Mouse (Mus musculus) small intestine, adult 10 weeks (tissue): ENCODE measurements around the gene Slc24a3. TPM values are rescaled to one million over a fixed set of nuclear protein-coding genes. Genes with fewer than 3 reads are reported as not detected.

Source experiments
- polyA plus RNA-seq: library from polyadenylated mRNA; stranded (reverse); fragments of 350-450 nt; fragmentation: Illumina TruSeq; extraction: RNeasy Lipid Tissue Mini Kit (QIAGEN cat#74804); gene quantifications from one replicate; pipeline ENCODE4 v1.2.3, GENCODE M21; 2014; ENCODE audit warnings: low replicate concordance

Gene Slc24a3
- polyA plus RNA-seq = 5.6 TPM

DNA sequence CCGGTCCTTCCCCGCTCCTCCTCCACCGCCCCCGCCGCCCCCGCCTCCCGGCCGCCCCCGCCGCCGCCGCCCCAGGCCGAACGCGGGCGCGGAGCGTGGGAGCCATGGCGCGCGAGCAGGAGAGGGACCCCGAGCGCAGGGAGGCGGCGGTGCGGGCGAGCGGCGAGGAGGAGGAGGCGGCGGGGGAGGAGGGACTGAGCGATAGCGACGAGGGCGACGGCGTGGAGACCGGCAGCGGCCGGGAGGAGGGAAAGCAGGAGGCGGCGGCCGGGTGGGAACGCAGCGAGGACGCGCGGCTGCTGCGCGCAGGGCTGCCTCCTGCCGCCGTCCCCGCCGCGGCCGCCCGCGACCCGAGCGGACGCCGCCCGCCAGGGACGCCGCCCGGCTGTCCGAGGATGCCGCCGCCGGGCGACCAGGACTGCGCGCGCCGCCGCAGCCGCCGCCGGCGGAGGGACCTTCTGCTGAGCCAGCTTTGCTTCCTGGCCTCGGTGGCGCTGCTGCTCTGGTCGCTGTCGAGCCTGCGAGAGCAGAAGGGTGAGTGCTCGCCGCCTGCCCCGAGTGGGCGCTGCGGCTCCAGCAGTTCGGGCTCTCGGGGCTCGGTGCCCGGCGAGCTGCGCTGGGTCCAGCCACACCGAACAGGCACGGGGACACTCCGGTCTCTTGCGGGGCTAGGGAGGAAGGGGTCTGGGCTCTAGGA lies at the start of gene Slc24a3:
Gene Slc24a3, plus strand, starts transcription at position 91 of the 697 bp plus-strand sequence.

DNA sequence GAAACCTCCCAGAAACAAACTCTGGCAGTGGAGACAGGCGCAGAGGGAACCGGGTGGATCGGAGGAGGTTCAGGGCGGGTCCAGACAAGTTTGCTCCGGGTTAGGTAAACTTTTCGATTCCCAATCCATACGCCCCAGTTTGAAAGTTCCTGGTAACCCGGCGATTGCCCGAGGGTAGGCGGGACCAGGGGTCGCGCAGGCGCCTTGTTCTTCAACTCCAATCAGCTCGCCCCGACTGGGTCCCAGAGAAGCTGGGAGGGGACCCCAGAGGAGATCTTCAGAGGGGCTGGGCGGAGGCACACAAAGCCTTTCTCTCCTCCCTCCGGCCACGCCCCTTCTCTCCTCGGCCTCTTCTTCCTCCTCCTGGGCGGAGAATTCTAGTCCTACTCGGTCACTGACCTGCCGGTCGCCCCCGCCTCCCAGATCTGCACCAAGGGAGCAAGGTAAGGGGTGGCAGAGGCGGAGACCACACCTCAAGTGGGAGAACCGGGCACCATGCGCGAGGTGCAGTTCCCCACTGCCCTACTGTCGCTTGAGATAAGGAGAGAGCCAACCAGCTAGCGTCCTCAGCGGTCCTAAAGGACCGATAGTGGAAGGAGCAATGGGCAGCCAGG lies 507.7 kb downstream of the Slc24a3 start, which contains the start of gene Rin2:
Gene Rin2, plus strand, starts transcription at position 74 of the 614 bp plus-strand sequence.

